Mouse (Mus musculus) liver, adult 2 months (tissue): Measurements from ENCODE around the gene Cmklr1. TPM values are rescaled to one million over a fixed set of nuclear protein-coding genes. Genes with fewer than 3 reads are reported as not detected.

ENCODE experiments used
- DNase-seq: peaks from one replicate; pipeline ENCODE4 v3.0.0-alpha.2; 2011; ENCODE audit warnings: low read depth, low spot score; ENCODE audit errors: extremely low read depth
- H3K27ac ChIP-seq: fragments of 200-500 bp; replicated peaks from 2 replicates; pipeline ENCODE4 v1.5.1; 2012; ENCODE audit warnings: low read depth, mild to moderate bottlenecking, control low read depth, inconsistent platforms, low read length; ENCODE audit not compliant: insufficient read depth
- H3K27me3 ChIP-seq: fragments of 200-500 bp; 2 replicates; pipeline ENCODE4 v1.6.1; 2012; ENCODE audit warnings: mild to moderate bottlenecking, moderate library complexity, low read length, inconsistent platforms; ENCODE audit not compliant: control insufficient read depth, insufficient read depth
- H3K36me3 ChIP-seq: fragments of 200-500 bp; 2 replicates; pipeline ENCODE4 v1.6.1; 2012; ENCODE audit warnings: low read length, inconsistent platforms; ENCODE audit not compliant: control insufficient read depth, insufficient read depth
- H3K4me1 ChIP-seq: fragments of 200-500 bp; 2 replicates; pipeline ENCODE4 v1.6.1; 2011; ENCODE audit warnings: low read length; ENCODE audit not compliant: control insufficient read depth, insufficient read depth
- H3K4me3 ChIP-seq: fragments of 200-500 bp; 2 replicates; pipeline ENCODE4 v1.5.1; 2011; ENCODE audit warnings: low read depth, mild to moderate bottlenecking, control low read depth, low read length, moderate library complexity; ENCODE audit not compliant: insufficient read depth
- H3K79me2 ChIP-seq: fragments of 200-500 bp; 2 replicates; pipeline ENCODE4 v1.6.1; 2012; ENCODE audit warnings: inconsistent platforms, mild to moderate bottlenecking, low read length, moderate library complexity; ENCODE audit not compliant: control insufficient read depth, insufficient read depth
- H3K9ac ChIP-seq: fragments of 200-500 bp; 2 replicates; pipeline ENCODE4 v1.6.1; 2012; ENCODE audit warnings: low read depth, mild to moderate bottlenecking, control low read depth, inconsistent platforms, low read length
- CTCF ChIP-seq: fragments of 200-500 bp; IDR thresholded peaks from 2 replicates; pipeline ENCODE4 v1.5.1; 2011; ENCODE audit warnings: low read depth, low read length, control low read depth
- POLR2A ChIP-seq: fragments of 200-500 bp; IDR thresholded peaks from 2 replicates; pipeline ENCODE4 v1.6.1; 2011; ENCODE audit warnings: low read length, control low read depth; ENCODE audit not compliant: insufficient read depth; ENCODE audit errors: extremely low read depth
- WGBS: fragments of 180-500 bp; shearing (Covaris S2); methylation state at CpG from one replicate; pipeline ENCODE4 v1.1.7; 2018; 5-methylcytosine and 5-hydroxymethylcytosine counted together
- polyA plus RNA-seq: library from polyadenylated mRNA; depleted of rRNA; stranded (reverse); fragments of >200 nt; gene quantifications from 2 replicates; pipeline ENCODE4 v1.2.3, GENCODE M21; 2012
- total RNA-seq: library from RNA; depleted of rRNA; stranded (reverse); fragments of >200 nt; gene quantifications from 2 replicates; pipeline ENCODE4 v1.2.3, GENCODE M21; 2014

The Cmklr1 gene
- total and polyA plus RNA-seq, 2 experiments: 1.8 to 4.6 TPM

DNA sequence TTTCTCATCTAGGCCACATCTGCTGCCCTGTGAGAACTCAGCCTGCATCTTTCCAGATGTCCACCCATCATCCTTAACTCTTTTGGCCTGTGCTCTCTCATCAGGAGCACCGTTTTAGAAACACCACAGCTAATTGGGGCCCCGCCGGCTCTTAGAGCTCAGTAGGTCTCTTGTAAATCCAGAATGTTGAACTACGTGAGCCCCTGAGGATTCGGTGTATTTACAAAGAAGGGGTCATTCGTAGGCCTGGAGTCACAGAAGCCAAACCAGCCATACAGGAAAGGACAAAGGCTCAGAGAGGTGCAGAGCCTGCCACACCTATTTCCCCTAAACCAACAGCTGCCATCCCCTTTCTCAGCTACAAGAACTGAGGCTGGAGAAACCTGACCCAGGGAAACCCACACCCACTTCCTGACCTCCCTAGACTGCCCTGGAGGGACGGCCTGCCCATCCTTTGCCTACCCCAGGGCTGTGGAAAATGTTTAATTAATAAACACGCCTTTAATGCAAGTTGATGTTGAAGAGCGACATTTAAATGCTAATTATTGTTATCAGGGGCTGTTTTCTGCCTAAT is 53.4 kb downstream of the Cmklr1 start:
- H3K4me1 ChIP-seq: no peaks in the 10 kb centered on the region
- no peaks in the 10 kb centered on the region for H3K27me3 ChIP-seq
- DNase-seq: no peak
- 70% methylated on average over 9 of the region's 9 CpGs for WGBS
- no peaks in the 10 kb centered on the region for H3K36me3 ChIP-seq
- no peaks in the 10 kb centered on the region for H3K79me2 ChIP-seq
- no peak overlapping the region for H3K27ac ChIP-seq
- no peak for TF ChIP-seq CTCF
- TF ChIP-seq POLR2A: no peak
- no peak overlapping the region for H3K4me3 ChIP-seq
- no peak overlapping the region for H3K9ac ChIP-seq

DNA sequence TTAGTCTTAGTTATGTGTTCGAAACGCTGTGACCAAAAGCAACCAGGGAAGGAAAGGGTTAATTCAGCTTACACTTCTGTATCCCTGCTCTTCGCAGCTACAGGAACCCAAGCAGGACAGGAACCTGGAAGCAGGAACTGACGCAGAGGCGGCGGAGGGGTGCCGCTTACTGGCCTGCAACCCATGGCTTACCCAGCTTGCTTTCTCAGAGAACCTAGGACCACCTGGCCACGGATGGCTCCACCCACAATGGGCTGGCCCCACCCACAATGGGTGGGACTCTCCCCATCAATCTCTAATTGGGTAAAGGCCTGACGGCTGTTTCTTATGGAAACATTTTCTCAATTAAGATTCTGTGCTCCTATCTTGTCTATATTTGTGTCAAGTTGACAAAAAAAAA is 54.0 kb downstream of the Cmklr1 start:
- Histone ChIP-seq H3K4me3 (no peak overlapping the region), H3K36me3 (no peaks in the 10 kb centered on the region), H3K4me1 (no peaks in the 10 kb centered on the region), H3K79me2 (no peaks in the 10 kb centered on the region), H3K9ac (no peak overlapping the region), H3K27me3 (peaks cover 4% of the 10 kb centered on the region; the same call in 1 of the 2 replicates), H3K27ac (no peak overlapping the region)
- whole genome bisulfite sequencing: 76% methylated on average over 9 of the region's 9 CpGs
- DNase-seq: no peak
- TF ChIP-seq POLR2A (no peak), CTCF (no peak)

DNA sequence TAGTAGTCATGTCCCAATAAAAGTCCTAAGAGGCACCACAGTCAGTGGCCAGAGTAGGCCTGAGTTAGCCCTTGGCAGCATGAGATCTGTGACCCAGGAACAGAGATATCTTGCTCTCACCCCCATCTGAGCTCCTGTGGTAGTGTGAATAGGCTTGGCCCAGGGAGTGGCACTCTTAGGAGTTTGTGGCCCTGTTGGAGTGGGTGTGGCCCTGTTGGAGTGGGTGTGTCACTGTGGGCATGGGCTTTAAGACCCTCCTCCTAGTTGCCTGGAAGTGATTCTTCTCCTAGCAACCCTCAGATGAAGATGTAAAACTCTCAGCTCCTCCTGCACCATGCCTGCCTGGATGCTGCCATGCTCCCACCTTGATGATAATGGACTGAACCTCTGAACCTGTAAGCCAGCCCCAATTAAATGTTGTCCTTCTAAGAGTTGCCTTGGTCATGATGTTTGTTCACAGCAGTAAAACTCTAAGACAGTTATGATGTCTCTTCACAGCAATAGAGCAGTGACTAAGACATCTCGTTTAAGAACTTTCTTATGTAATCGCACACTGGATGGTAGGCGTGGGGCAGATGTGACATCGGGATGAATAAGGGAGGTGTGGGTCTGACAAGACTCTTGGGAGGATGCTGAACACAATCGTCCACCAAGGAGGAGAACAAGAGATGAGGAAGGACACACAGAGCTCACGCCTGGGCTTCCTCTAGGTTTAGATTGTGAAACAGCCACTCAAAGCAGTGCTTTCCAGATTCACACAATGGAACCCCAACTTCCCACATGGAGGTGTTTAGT is 56.1 kb downstream of the Cmklr1 start:
- Histone ChIP-seq H3K4me3 (no peak overlapping the region), H3K79me2 (no peaks in the 10 kb centered on the region), H3K27ac (no peak overlapping the region), H3K27me3 (peaks cover 4% of the 10 kb centered on the region; the same call in 1 of the 2 replicates), H3K4me1 (no peaks in the 10 kb centered on the region), H3K36me3 (no peaks in the 10 kb centered on the region), H3K9ac (no peak overlapping the region)
- no peak for TF ChIP-seq CTCF
- 82% methylated on average over 6 of the region's 6 CpGs for WGBS
- no peak for DNase-seq

DNA sequence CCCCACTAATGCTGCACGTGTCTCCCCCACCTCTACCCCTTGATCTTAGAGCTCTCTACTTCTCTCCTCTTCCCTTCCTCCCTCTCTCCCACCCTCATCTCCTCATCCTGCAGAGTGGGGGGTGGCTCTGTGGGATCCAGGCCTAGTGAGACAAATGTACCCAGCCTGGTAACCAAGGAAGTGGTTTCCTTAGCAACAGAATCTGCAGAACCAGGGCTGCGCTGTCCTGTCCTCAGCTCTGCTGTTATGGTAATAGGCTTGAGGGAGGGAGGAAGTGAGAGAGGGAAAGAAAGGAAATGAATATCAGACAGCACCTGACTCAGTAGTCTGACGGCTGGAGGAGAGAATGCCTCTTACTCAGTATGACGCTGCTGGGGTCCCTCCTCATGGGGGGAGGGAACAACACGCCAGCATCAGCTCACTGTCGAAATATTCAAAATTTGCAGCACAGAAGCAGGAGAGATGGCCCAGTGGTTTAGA is 58.4 kb downstream of the Cmklr1 start:
- 34% methylated on average over 6 of the region's 6 CpGs for WGBS

DNA sequence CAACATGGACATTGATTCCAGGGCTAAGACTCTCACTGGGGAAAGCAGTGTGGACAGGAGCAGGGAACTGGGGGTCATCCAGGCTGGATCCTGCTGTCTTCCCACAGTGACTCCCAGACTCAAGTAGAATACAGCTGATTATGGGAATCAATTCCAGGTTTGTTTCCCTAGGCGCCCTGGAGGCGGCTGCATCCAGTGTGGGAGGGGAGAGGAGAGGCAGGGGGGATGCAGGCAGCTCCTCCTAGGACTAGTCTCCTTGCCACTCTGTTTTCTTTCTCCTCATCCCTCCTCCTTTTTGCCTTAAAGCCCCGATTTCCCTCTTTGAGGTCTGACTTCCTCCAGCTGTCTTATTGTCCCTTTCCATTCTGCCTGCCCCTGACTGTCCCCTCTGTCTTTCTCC is 59.1 kb downstream of the Cmklr1 start:
- H3K4me3 ChIP-seq: no peak overlapping the region
- WGBS: 32% methylated on average over 3 of the region's 3 CpGs
- TF ChIP-seq POLR2A: no peak
- TF ChIP-seq CTCF: no peak
- H3K27ac ChIP-seq: no peak overlapping the region
- no peaks in the 10 kb centered on the region for H3K36me3 ChIP-seq
- DNase-seq: no peak
- H3K27me3 ChIP-seq: peaks cover 4% of the 10 kb centered on the region; the same call in 1 of the 2 replicates
- H3K79me2 ChIP-seq: no peaks in the 10 kb centered on the region
- H3K4me1 ChIP-seq: no peaks in the 10 kb centered on the region
- H3K9ac ChIP-seq: no peak overlapping the region

More for the DNA sequence above, 58.4 kb downstream of the Cmklr1 start:
- Histone ChIP-seq H3K79me2 (no peaks in the 10 kb centered on the region), H3K4me1 (no peaks in the 10 kb centered on the region), H3K27me3 (peaks cover 4% of the 10 kb centered on the region; the same call in 1 of the 2 replicates), H3K4me3 (no peak overlapping the region), H3K36me3 (no peaks in the 10 kb centered on the region), H3K27ac (no peak overlapping the region), H3K9ac (no peak overlapping the region)
- DNase-seq: no peak
- no peak for TF ChIP-seq CTCF
- TF ChIP-seq POLR2A: no peak

DNA sequence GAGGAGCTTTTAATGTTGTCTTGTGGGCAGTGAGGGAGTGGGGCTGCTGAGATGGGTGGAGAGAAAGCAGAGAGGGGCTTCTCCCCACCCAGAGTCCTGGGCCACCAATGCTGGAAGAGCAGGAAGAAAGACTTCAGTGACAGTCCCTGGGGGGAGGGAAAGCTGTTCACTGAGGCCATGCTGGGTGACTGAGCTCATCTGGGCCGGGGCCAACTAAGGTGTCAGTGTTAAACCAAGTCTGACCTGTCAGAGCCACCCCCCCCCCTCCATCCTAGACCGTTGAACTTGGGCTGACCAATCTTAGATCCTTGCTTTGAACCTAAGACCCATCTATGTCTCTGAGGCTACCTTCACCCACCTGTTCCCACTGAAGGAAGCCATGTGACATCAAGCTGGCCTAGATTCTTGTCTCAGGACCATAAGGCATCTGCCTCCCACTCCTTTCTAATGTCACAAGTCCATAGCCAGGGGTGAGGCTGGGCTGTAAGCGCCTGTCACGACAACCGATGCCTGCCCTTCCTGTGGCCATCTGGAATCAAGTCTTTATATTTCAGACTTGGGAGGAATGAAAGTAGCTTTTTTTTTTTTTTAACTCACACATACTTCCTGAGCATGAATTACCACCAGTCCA is 60.1 kb downstream of the Cmklr1 start:
- no peak for DNase-seq
- Histone ChIP-seq H3K27me3 (peaks cover 4% of the 10 kb centered on the region; the same call in 1 of the 2 replicates), H3K4me1 (no peaks in the 10 kb centered on the region), H3K27ac (no peak overlapping the region), H3K9ac (no peak overlapping the region), H3K36me3 (no peaks in the 10 kb centered on the region), H3K79me2 (no peaks in the 10 kb centered on the region), H3K4me3 (no peak overlapping the region)
- TF ChIP-seq CTCF: no peak
- no peak for TF ChIP-seq POLR2A
- 82% methylated on average over 5 of the region's 5 CpGs for WGBS
